Mouse (Mus musculus) small intestine, adult 2 months (tissue): Measurements from ENCODE around the gene Sept5. TPM values are rescaled to one million over a fixed set of nuclear protein-coding genes. Genes with fewer than 3 reads are reported as not detected.

Experiments used
- H3K27ac ChIP-seq: fragments of 200-500 bp; 2 replicates; pipeline ENCODE4 v1.5.1; 2012; ENCODE audit warnings: low read depth, low read length, control low read depth, inconsistent platforms; ENCODE audit not compliant: insufficient read depth
- H3K27me3 ChIP-seq: fragments of 200-500 bp; 2 replicates; pipeline ENCODE4 v1.6.1; 2012; ENCODE audit warnings: mild to moderate bottlenecking, moderate library complexity, low read length, inconsistent platforms; ENCODE audit not compliant: control insufficient read depth, insufficient read depth
- H3K36me3 ChIP-seq: fragments of 200-500 bp; 2 replicates; pipeline ENCODE4 v1.6.1; 2012; ENCODE audit warnings: mild to moderate bottlenecking, low read length, control low read depth, inconsistent platforms; ENCODE audit not compliant: control insufficient read depth, insufficient read depth
- H3K4me1 ChIP-seq: fragments of 200-500 bp; 2 replicates; pipeline ENCODE4 v1.6.1; 2012; ENCODE audit warnings: low read length, inconsistent platforms, mixed read lengths; ENCODE audit not compliant: control insufficient read depth, insufficient read depth, insufficient read length
- H3K4me3 ChIP-seq: fragments of 200-500 bp; 2 replicates; pipeline ENCODE4 v1.5.1; 2012; ENCODE audit warnings: low read depth, mild to moderate bottlenecking, control low read depth, inconsistent platforms, low read length, moderate library complexity
- CTCF ChIP-seq: fragments of 200-500 bp; IDR thresholded peaks from 2 replicates; pipeline ENCODE4 v1.5.1; 2012; ENCODE audit warnings: low read depth, mild to moderate bottlenecking, control low read depth, inconsistent platforms, low read length, moderate library complexity, mixed read lengths; ENCODE audit not compliant: insufficient replicate concordance, insufficient read length; ENCODE audit errors: extremely low read depth
- POLR2A ChIP-seq: fragments of 200-500 bp; IDR thresholded peaks from 2 replicates; pipeline ENCODE4 v1.6.1; 2012; ENCODE audit warnings: low read depth, mild to moderate bottlenecking, control low read depth, inconsistent platforms, low read length, moderate library complexity
- WGBS: fragments of 180-500 bp; shearing (Covaris S2); methylation state at CpG from one replicate; pipeline ENCODE4 v1.1.7; 2018; 5-methylcytosine and 5-hydroxymethylcytosine counted together
- polyA plus RNA-seq: library from polyadenylated mRNA; depleted of rRNA; stranded (reverse); fragments of >200 nt; gene quantifications from 2 replicates; pipeline ENCODE4 v1.2.3, GENCODE M21; 2012

Sept5 gene
- polyA plus RNA-seq, 1 experiment, result 381 TPM

- no peaks in the 10 kb centered on the region; the same call in 1 of the 2 replicates for H3K27me3 ChIP-seq
- TF ChIP-seq CTCF, result peak; percentile 89
- TF ChIP-seq POLR2A, result no peak
- WGBS, result under 1% methylated on average over 65 of the region's 65 CpGs
- H3K4me3 ChIP-seq, result peak within 1 kb of the TSS; percentile 95
- H3K27ac ChIP-seq, result peak within 1 kb of the TSS; percentile 97
- H3K4me1 ChIP-seq, result peaks cover 12% of the 10 kb centered on the region
- peaks cover 59% of the 10 kb centered on the region for H3K36me3 ChIP-seq
These were observed 3.3 kb downstream of the Sept5 start, which contains the start of gene Gm49601 for GRCm38 (mm10) chr16:18626376-18626878. Gm49601 (minus strand) TSS chr16:18626427.

GRCm38 (mm10) chr16:18625791-18626311, 3.9 kb downstream of the Sept5 start:
- Histone ChIP-seq H3K27ac (no peak overlapping the region), H3K36me3 (peaks cover 65% of the 10 kb centered on the region), H3K4me3 (peak overlapping the region; percentile 95), H3K4me1 (peaks cover 13% of the 10 kb centered on the region), H3K27me3 (no peaks in the 10 kb centered on the region; the same call in 1 of the 2 replicates)
- WGBS, result 39% methylated on average over 26 of the region's 26 CpGs
- TF ChIP-seq POLR2A (no peak; the same call in 1 of the 2 replicates), CTCF (no peak)

DNA sequence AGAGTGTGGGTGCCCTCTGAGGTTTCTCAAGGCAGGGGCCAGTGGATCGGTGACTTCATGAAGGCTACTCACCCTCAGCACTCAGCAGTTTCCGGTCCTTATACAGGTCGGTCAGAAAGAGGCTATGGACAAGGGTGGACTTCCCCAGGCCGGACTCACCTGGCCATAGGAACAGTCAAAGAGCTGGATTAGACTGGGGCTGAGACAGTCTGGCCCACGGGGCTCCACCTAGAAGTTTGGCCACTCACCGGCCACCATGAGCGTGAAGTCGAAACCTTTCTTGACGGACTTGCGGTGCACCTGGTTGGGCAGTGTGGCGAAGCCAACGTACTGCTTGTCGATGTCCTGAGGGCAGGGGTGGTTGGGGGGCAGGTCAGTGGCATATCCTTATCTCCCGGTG, 4.7 kb downstream of the Sept5 start:
- TF ChIP-seq POLR2A (no peak), CTCF (no peak)
- Histone ChIP-seq H3K27ac (no peak overlapping the region), H3K4me1 (peaks cover 13% of the 10 kb centered on the region), H3K4me3 (no peak overlapping the region), H3K36me3 (peaks cover 73% of the 10 kb centered on the region), H3K27me3 (no peaks in the 10 kb centered on the region; the same call in 1 of the 2 replicates)
- 83% methylated on average over 14 of the region's 14 CpGs for WGBS

DNA sequence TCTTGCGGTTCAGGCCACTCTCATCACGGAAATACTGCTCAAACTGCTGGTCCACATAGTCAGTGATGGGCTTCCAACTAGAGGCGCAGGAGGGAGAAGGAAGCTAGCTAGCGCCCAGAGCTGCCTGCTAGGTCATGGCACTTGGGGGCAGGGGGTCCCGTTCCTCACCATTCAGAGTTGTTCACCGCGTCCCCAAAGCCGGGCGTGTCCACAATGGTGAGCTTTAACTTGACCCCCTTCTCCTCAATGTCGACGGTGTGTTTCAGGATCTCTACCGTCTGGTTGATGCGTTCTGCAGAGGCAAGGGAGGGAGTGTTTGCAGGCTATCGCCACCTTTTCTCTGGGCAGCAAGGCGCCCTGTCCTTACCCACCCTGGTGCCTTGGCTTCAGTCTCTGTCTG, 5.1 kb downstream of the Sept5 start:
- TF ChIP-seq POLR2A (no peak), CTCF (no peak)
- Histone ChIP-seq H3K36me3 (peaks cover 76% of the 10 kb centered on the region), H3K4me3 (no peak overlapping the region), H3K27ac (no peak overlapping the region), H3K27me3 (no peaks in the 10 kb centered on the region; the same call in 1 of the 2 replicates), H3K4me1 (peaks cover 13% of the 10 kb centered on the region)
- WGBS, result 80% methylated on average over 15 of the region's 15 CpGs

GRCm38 (mm10) chr16:18623751-18624540, 5.8 kb downstream of the Sept5 start:
- H3K4me3 ChIP-seq, result no peak overlapping the region
- H3K27ac ChIP-seq, result no peak overlapping the region
- H3K4me1 ChIP-seq, result peaks cover 13% of the 10 kb centered on the region
- 78% methylated on average over 15 of the region's 15 CpGs for WGBS
- TF ChIP-seq CTCF, result no peak
- TF ChIP-seq POLR2A, result no peak
- peaks cover 76% of the 10 kb centered on the region for H3K36me3 ChIP-seq
- H3K27me3 ChIP-seq, result no peaks in the 10 kb centered on the region; the same call in 1 of the 2 replicates

DNA sequence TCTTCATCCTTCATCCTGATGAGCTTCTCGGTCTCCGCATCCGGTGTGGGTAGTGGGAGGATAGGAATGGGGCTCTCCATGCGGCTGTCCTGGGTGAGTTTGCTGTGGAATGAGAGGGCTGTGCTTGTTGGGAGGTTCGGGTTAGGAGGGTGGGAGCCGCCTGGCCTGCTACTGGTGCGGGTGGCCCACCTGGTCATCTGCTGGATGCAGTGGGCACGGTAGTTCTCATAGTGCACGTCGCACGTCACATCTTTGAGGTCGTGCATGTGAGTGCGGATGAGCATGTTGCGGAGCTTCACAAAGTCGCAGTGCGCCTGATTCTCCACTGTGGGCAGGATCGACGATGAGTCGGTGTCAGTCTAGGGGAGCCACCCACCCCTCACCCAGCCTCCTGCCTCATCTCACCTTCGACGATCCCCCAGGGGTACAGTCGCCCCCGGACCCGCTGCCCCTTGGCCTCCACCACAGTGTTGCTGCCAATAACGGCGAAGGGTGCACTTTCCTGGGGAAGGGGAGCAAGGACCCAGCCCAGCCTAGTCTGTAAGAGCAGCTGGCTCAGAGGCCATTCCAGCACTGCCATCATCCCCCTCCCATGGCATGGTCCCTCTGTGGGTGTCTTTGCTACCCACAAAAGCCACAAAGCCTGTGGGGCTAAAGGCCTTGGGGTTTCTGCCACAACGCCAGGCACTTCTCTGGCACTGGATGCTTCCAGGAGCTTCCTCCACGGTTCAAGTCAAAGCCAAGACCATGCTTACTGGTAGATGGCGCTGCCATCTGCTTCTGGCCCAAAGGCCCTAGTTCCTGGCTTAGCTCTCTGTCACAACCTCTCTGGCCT, 6.6 kb downstream of the Sept5 start:
- H3K27me3 ChIP-seq, result no peaks in the 10 kb centered on the region; the same call in 1 of the 2 replicates
- peaks cover 73% of the 10 kb centered on the region for H3K36me3 ChIP-seq

DNA sequence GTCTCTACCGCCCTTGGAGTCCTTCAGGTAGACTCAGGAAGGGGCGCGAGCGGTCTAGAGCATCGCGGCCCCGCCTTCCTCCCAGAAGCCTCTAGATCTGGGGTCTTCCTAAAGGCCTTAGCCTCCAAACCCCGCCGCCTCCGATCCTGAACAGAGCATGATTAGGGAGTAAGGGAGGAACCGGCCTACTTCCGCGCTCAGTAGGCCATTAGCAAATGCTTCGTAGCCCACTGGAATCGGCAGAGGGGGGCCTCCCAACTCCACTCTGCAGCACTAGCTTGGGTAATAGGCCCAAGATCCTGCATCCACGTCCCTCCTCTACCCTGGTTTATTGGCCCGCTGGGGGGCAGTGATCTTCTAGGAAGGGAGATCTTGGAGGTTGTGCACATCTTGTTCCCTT, 7.7 kb downstream of the Sept5 start, which contains the start of gene Gp1bb:
TSS of gene Gp1bb (minus strand) at position 385 of the 400 bp plus-strand sequence.
- TF ChIP-seq CTCF, result no peak
- no peak for TF ChIP-seq POLR2A

More for the DNA sequence above, 6.6 kb downstream of the Sept5 start:
- TF ChIP-seq CTCF, result no peak
- TF ChIP-seq POLR2A, result no peak
- H3K27ac ChIP-seq, result no peak overlapping the region
- WGBS, result 83% methylated on average over 29 of the region's 29 CpGs
- H3K4me3 ChIP-seq, result no peak overlapping the region
- peaks cover 15% of the 10 kb centered on the region for H3K4me1 ChIP-seq

More for the DNA sequence above, 7.7 kb downstream of the Sept5 start, which contains the start of gene Gp1bb:
- Histone ChIP-seq H3K27me3 (no peaks in the 10 kb centered on the region; the same call in 1 of the 2 replicates), H3K4me1 (peaks cover 23% of the 10 kb centered on the region), H3K27ac (no peak within 1 kb of the TSS), H3K36me3 (peaks cover 66% of the 10 kb centered on the region), H3K4me3 (no peak within 1 kb of the TSS)
- WGBS, result 81% methylated on average over 17 of the region's 17 CpGs
